Mouse (Mus musculus): ENCODE measurements around the gene Sept1. TPM values are rescaled to one million over a fixed set of nuclear protein-coding genes. Genes with fewer than 3 reads are reported as not detected.

The Sept1 gene
- total RNA-seq, 2 experiments from 2014 or later = 3.5 to 6.4 TPM

DNA sequence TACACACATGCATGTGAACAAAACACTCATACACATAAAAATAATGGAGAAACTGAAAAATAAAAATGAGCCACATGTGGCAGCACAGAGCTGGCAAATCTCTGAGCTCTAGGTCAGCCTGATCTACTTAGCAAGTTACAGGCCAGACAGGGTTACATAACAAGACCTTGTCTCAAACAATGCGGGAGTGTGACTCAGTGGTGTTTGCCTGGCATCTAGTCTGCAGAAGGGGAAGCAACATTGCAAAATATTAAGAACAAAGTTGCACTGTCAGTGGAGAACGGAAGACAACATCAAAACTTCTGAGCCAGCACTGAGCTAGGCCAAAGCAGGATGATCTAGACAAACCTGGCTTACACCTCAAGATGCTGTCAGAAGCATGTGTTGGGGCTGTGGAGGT lies 37.3 kb upstream of the Sept1 start:
- no peak for DNase-seq (ENCODE audit: extremely low spot score in 1 of 2, low spot score in 2 of 2)
- no peak overlapping the region for H3K27ac ChIP-seq
- H3K4me3 ChIP-seq = no peak overlapping the region
- no peak for TF ChIP-seq CTCF (IDR thresholded peaks at IDR 0.05)
- intact Hi-C loops (cut with DNase I) = loop anchor here (5.0 kb wide), 1 partner anchor 77 kb away; the partner anchor contains the start of gene Zfp768

DNA sequence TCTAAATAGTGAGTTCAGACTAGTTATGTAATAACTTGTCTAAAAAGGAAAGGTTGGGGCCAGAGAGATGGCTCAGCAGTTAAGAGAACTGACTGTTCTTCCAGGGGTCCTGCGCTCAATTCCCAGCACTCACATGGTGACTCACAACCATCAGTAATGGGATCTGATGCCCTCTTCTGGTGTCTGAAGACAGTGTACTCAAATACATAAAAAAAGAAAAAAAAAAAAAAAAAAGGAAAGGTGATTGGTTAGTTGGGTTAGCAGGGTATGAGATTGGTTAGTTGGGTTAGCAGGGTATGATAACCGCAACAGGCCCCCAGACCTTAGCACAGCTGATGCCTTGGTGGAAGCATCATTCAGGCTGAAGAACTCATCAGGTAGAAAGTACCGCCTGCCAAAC lies 30.6 kb upstream of the Sept1 start:
- TF ChIP-seq CTCF (IDR thresholded peaks at IDR 0.05) = no peak
- Histone ChIP-seq H3K4me3 (no peak overlapping the region), H3K27ac (no peak overlapping the region)
- intact Hi-C loops (cut with DNase I) = loop anchor here (5.0 kb wide), 1 partner anchor 214 kb away; the partner anchor contains the start of gene Fbrs
- no peak for DNase-seq (ENCODE audit: extremely low spot score in 1 of 2, low spot score in 2 of 2)

DNA sequence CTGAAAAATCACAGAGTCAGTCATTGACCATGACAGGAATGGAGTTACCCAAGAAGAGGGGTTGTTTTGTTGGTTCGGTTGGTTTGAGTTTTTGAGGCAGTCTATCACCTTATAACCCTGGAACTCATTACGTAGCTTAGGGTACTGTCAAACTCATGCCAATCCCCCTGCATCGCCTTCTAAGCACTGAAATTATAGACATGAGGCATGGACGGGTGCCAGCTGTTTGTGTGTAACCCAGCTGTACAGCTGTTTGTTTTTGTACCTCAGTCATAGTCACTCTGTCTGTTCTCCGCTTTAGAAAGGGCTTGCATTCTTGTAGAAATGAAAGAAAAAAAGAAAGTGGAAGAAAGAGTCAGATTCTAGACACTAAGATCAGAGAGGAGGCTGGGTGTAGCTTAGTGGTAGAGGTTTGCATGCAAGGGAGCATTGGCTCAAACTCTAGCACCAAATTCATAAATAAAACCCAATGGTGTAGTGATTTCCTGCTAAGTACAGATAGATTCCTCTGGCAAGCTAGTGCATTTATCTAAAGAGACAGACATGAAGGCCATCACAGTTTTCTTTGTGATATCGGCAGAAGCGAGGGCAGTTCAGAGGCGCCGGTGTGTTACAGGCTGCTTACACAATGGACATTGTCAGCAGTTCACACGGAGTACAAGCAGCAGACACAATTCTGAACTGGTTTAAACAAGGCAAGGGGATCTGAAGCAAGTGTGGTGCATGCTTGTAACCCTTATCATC lies 29.5 kb upstream of the Sept1 start:
- no peak for DNase-seq (ENCODE audit: extremely low spot score in 1 of 2, low spot score in 2 of 2)
- no peak for TF ChIP-seq CTCF (IDR thresholded peaks at IDR 0.05)
- Histone ChIP-seq H3K27ac (no peak overlapping the region), H3K4me3 (no peak overlapping the region)
- intact Hi-C loops (cut with DNase I) = loop anchor here (5.0 kb wide), 1 partner anchor 215 kb away; the partner anchor contains the start of gene Fbrs

DNA sequence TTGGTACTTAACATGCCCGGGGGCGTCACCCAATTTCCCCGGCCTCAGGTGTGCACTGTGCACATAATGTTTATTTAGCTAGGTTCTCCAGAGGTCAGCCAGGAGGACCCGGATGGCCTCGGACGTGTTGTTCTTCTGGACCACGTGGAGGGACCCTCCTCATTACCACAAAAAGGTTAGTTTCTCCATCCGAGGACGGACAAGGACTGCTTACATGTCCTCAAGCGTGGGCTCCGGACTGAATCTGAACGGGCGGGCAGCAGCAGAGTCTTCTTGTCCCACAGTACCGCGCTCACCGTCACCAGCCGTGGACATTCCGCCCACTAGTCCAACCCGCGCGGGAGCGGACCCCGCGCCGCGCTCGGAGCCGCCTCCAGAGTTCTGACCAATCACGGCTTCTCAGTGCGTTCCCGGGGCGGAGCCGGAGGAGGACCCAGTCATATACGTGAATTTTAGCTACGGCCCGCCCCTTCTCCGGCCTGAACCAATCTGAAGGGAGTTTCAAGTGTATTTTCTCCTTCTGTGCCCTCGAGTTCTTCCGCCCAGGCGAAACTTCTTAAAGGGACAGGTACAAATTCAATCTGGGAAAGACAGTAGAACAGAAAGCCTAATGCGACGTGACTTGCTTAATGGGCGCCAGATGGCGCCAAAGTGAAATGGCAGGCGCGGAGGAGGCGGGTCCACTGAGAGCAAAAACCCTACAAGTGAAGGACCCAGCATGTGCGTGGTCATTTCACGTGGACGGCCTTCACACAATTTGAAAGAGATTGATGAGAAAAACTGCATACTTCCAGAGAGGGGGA lies 27.6 kb upstream of the Sept1 start, which contains the start of gene Dctpp1:
Gene Dctpp1, minus strand, starts transcription at position 401 of the 803 bp plus-strand sequence.
- TF ChIP-seq CTCF (IDR thresholded peaks at IDR 0.05) = peak; percentile 85
- DNase-seq (ENCODE audit: extremely low spot score in 1 of 2, low spot score in 2 of 2) = peak; percentile 93 to 97
- intact Hi-C loops (cut with DNase I) = loop anchor here (5.0 kb wide), 1 partner anchor 217 kb away; the partner anchor contains the start of gene Fbrs

DNA sequence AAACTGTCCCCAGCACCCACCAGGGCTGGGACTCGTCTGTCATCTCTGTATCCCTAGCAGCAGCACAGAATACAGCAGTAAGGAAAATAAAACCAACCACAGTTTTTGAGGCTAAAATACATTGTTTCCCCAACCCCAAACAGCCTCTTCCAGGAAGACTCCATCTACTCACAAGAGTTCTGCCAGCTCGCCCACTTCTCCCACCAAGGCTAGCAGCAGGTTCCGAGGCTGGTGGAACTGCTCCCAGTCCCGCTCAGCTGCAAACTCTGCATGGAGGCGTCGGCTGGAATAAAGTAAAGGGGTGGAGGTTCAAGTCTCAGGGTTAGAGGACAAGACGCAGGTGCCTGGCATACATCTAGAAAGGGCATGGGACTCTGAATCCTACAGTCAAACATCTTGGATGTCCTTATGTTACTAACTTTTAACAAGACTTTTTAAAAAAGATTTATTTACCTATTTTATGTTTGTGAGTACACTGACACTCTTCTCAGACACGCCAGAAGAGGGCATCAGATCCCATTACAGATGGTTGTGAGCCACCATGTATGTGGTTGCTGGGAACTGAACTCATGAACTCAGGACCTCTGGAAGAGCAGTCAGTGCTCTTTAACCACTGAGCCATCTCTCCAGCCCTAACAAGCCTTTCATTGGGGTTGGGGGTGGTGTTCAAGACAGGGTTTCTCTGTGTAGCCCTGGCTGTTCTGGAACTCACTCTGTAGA lies 26.4 kb upstream of the Sept1 start:
- intact Hi-C loops (cut with DNase I) = no loop called here
- no peak overlapping the region; the same call in 1 of the 2 replicates for H3K4me3 ChIP-seq
- no peak overlapping the region; the same call in 1 of the 2 replicates for H3K27ac ChIP-seq
- no peak for DNase-seq (ENCODE audit: extremely low spot score in 1 of 2, low spot score in 2 of 2)
- TF ChIP-seq CTCF (IDR thresholded peaks at IDR 0.05) = no peak

More for the DNA sequence above, 27.6 kb upstream of the Sept1 start, which contains the start of gene Dctpp1:
- H3K4me3 ChIP-seq = peak within 1 kb of the TSS; percentile 79
- H3K27ac ChIP-seq = peak within 1 kb of the TSS; percentile 79

DNA sequence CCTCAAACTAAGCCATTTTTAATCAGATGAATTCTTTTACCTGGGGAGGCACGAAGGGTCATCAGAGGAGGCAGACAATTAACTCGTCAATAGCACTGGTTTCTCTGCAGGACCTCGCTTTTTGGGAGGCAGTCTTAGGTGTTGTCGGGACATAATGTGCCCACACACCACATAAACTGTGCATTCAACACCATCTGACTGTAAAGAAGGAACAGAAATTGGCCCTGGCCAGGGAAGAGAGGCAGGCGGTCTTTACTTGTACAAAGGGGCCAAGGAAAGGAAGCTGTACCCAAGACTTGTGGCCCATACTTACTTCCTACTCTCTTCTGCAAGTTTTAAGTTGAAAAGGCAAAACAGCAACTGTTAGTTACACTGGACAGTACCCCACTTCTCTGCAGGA lies 23.6 kb upstream of the Sept1 start:
- DNase-seq (ENCODE audit: extremely low spot score in 1 of 2, low spot score in 2 of 2) = no peak
- intact Hi-C loops (cut with DNase I) = no loop called here
- no peak for TF ChIP-seq CTCF (IDR thresholded peaks at IDR 0.05)
- H3K27ac ChIP-seq = no peak overlapping the region
- H3K4me3 ChIP-seq = no peak overlapping the region

DNA sequence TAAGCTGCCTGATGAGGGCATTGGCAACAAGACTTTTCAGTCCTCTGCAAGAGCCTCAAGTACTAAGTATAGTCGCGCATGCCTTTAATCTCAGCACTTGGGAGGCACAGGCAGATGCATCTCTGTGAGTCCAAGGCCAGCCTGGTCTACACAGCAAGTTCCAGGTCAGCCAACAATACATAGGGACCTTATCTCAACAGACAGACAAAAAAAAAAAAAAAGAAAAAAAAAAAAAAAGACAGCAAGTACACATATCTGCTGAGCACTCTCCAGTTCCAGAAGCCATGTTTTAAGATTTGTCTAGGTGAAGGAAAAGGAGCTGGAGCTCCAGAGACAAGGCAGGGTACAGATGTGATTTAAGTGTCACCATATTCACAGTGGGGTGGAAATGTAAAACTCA lies 23.0 kb upstream of the Sept1 start:
- no peak for DNase-seq (ENCODE audit: extremely low spot score in 1 of 2, low spot score in 2 of 2)
- H3K27ac ChIP-seq = no peak overlapping the region
- no peak for TF ChIP-seq CTCF (IDR thresholded peaks at IDR 0.05)
- intact Hi-C loops (cut with DNase I) = no loop called here
- H3K4me3 ChIP-seq = no peak overlapping the region

DNA sequence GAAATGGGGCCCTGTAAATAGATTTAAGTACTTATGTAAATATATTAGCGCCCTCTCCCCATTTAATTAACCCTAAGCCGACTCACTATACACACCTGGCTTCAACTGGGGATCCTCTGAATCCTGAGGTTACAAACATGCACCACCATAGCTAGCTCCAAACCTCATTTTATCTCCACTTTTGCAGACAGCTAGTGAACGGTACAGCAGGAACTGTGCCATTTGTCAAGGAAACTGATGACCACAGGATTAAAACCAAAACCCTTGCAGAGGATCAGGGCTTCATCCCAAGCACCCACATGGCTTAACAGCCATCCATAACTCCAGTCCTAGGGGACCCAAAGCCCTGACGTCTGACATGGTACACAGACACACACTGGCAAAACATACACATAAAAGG lies 22.1 kb upstream of the Sept1 start:
- H3K4me3 ChIP-seq = no peak overlapping the region; the same call in 1 of the 2 replicates
- peak overlapping the region; percentile 99; the same call in 1 of the 2 replicates for H3K27ac ChIP-seq
- no peak for TF ChIP-seq CTCF (IDR thresholded peaks at IDR 0.05)
- intact Hi-C loops (cut with DNase I) = no loop called here
- no peak for DNase-seq (ENCODE audit: extremely low spot score in 1 of 2, low spot score in 2 of 2)

DNA sequence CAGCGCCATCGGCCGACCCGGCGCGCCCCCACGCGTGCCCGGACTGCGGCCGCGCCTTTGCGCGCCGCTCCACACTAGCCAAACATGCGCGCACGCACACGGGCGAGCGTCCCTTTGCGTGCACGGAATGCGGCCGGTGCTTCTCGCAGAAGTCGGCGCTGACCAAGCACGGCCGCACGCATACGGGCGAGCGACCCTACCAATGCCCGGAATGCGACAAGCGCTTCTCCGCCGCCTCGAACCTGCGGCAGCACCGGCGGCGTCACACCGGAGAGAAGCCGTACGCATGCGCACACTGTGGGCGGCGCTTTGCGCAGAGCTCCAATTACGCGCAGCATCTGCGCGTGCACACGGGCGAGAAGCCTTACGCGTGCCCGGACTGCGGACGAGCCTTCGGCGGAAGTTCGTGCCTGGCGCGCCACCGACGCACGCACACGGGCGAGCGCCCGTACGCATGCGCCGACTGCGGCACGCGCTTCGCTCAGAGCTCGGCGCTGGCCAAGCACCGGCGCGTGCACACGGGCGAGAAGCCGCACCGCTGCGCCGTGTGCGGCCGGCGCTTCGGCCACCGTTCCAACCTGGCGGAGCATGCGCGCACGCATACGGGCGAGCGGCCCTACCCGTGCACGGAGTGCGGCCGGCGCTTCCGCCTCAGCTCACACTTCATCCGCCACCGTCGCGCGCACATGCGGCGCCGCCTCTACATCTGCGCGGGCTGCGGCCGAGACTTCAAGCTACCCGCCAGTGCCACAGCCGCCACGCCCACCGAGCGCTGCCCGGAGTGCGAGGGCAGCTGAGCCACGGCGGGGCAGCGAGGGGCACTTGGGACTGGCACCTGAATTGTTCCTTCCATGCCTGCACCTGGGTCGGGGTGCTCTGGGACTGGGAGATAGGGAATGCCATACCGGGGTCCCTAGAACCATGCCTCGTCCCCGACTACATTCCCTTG lies 21.2 kb upstream of the Sept1 start:
- DNase-seq (ENCODE audit: extremely low spot score in 1 of 2, low spot score in 2 of 2) = peak; percentile 95 to 96
- intact Hi-C loops (cut with DNase I) = loop anchor here (1.0 kb wide), 1 partner anchor 46 kb away; the partner anchor contains the start of genes Mylpf and Tbc1d10b
- TF ChIP-seq CTCF (IDR thresholded peaks at IDR 0.05) = no peak
- H3K27ac ChIP-seq = peak overlapping the region; percentile 99
- H3K4me3 ChIP-seq = peak overlapping the region; percentile 52

DNA sequence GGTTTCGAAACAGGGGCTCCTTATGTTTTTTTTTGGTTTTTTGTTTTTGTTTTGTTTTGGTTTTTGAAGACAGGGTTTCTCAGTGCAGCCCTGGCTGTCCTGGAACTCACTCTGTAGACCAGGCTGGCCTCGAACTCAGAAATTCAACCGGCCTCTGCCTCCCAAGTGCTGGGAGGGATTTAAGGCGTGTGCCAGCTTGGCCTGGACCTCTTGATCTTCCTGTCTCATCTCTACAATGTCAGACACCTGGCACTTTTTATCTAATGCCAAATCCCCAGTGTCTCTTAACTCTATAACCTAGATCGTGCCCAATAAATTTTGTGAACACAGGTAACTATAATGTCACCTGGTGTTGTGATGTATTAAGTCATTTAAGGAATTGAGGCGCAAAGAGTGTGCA lies 20.4 kb upstream of the Sept1 start:
- no peak for DNase-seq (ENCODE audit: extremely low spot score in 1 of 2, low spot score in 2 of 2)
- intact Hi-C loops (cut with DNase I) = no loop called here
- H3K4me3 ChIP-seq = peak overlapping the region; percentile 52
- TF ChIP-seq CTCF (IDR thresholded peaks at IDR 0.05) = no peak
- peak overlapping the region; percentile 99 for H3K27ac ChIP-seq
